Mouse (Mus musculus): Measurements from ENCODE around the gene Zfp1. TPM values are rescaled to one million over a fixed set of nuclear protein-coding genes. Genes with fewer than 3 reads are reported as not detected.

Zfp1 gene
- total and polyA plus RNA-seq, 2 experiments from 2014 or later, result 7.5 to 11.9 TPM

- H3K27ac ChIP-seq (ENCODE audit: low read depth), result peak overlapping the region; percentile 100
- 82% methylated on average over 13 of the region's 13 CpGs for WGBS
- ATAC-seq (ENCODE audit: insufficient read depth, low read depth) (no peak), DNase-seq (ENCODE audit: low spot score) (no peak)
- H3K4me1 ChIP-seq (ENCODE audit: control insufficient read depth, insufficient read depth), result peaks cover 31% of the 10 kb centered on the region
- 0 out of 2 replicates have a peak overlapping the region, but pooled peaks have one; percentile 68 for H3K9ac ChIP-seq (replicated peaks; ENCODE audit: low read depth, low read length)
- H3K36me3 ChIP-seq (replicated peaks; ENCODE audit: control insufficient read depth, insufficient read depth, low read length), result peaks cover 68% of the 10 kb centered on the region
- H3K27me3 ChIP-seq (ENCODE audit: control insufficient read depth, insufficient read depth, low read length), result no peaks in the 10 kb centered on the region
- TF ChIP-seq EP300 (IDR thresholded peaks at IDR 0.05; ENCODE audit: low read depth), result no peak
- peak; percentile 3; the same call in 1 of the 2 replicates for TF ChIP-seq CTCF (IDR thresholded peaks at IDR 0.05; ENCODE audit: low read depth)
- no peaks in the 10 kb centered on the region for H3K9me3 ChIP-seq (replicated peaks; ENCODE audit: control insufficient read depth, low read length)
- H3K4me2 ChIP-seq (ENCODE audit: low read depth, low read length), result no peak overlapping the region
- no peak overlapping the region for H3K4me3 ChIP-seq (ENCODE audit: low read depth, low read length)
Measured at GRCm38 (mm10) chr8:111715514-111715913, 72.3 kb downstream of the Zfp1 start.

DNA sequence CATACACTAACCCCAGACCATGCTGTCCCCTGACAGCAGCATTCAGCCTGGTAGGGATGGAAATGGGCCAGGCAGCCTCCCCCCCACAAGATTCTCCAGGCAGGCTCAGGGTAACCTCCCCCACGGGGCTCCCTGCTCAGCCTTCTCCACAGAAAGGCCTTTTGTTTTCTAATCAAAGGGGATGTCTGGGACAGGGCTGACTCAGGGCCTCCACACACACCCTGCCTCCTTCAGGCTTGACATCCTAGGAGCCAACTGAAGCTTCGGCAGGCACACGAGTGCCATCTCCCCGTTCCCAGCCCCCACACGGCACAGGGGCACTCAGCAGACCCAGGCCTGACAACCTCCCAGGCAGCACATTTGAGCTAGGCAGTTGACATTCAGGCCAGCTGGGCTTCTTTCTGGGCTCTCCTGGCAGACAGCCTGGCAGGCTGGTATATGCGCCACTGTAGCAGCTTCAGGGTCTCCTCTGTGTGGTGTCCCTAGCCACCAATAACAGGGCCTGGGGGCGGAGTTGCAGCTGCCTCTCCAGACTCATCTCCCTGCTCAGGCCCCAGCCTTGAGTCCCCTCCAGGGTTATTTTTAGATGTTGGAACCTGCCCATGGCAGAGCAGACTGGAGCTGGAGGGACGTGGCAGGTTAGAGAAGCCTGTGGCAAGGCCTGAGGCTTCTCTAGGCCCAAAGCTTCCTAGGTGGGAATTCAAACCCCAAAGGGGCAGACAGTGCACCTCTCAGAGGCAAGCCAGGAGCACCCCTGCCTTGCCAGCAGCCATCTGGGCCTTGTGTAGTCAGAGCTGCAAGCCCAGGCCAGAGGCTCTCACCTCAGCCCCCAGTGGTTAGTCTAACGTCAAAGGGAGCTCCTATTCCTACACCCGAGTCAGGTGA is 73.6 kb downstream of the Zfp1 start:
- Histone ChIP-seq H3K4me2 (ENCODE audit: low read depth, low read length) (peak overlapping the region; percentile 36), H3K9ac (replicated peaks; ENCODE audit: low read depth, low read length) (peak overlapping the region; percentile 68), H3K4me3 (ENCODE audit: low read depth, low read length) (no peak overlapping the region), H3K9me3 (replicated peaks; ENCODE audit: control insufficient read depth, low read length) (no peaks in the 10 kb centered on the region), H3K27me3 (ENCODE audit: control insufficient read depth, insufficient read depth, low read length) (no peaks in the 10 kb centered on the region), H3K36me3 (replicated peaks; ENCODE audit: control insufficient read depth, insufficient read depth, low read length) (peaks cover 62% of the 10 kb centered on the region), H3K27ac (ENCODE audit: low read depth) (peak overlapping the region; percentile 100), H3K4me1 (ENCODE audit: control insufficient read depth, insufficient read depth) (peaks cover 31% of the 10 kb centered on the region)
- WGBS, result 13% methylated on average over 10 of the region's 10 CpGs
- TF ChIP-seq EP300 (IDR thresholded peaks at IDR 0.05; ENCODE audit: low read depth), result peak; percentile 73
- peak; percentile 0; the same call in 1 of the 2 replicates for TF ChIP-seq CTCF (IDR thresholded peaks at IDR 0.05; ENCODE audit: low read depth)
- peak; percentile 93 for DNase-seq (ENCODE audit: low spot score)
- peak; percentile 90 for ATAC-seq (ENCODE audit: insufficient read depth, low read depth)

DNA sequence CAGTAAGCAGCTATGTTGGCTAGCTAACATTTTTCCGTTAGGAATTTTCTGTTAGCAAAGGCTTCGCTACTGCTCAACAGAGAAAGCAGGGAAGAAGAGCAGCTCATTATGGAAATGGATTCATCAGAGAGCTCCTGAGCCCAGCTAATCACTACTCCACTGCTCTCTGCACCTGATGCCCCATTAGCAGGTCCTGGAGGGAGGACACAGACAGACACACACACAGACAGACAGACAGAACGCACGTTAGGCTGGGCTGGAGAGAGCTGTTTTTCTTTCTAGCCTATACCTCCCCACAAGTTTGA is 74.2 kb downstream of the Zfp1 start:
- 20% methylated on average over 4 of the region's 4 CpGs for WGBS
- Histone ChIP-seq H3K9me3 (replicated peaks; ENCODE audit: control insufficient read depth, low read length) (no peaks in the 10 kb centered on the region), H3K36me3 (replicated peaks; ENCODE audit: control insufficient read depth, insufficient read depth, low read length) (peaks cover 56% of the 10 kb centered on the region), H3K27ac (ENCODE audit: low read depth) (peak overlapping the region; percentile 100), H3K9ac (replicated peaks; ENCODE audit: low read depth, low read length) (peak overlapping the region; percentile 68), H3K4me3 (ENCODE audit: low read depth, low read length) (no peak overlapping the region), H3K27me3 (ENCODE audit: control insufficient read depth, insufficient read depth, low read length) (no peaks in the 10 kb centered on the region), H3K4me2 (ENCODE audit: low read depth, low read length) (peak overlapping the region; percentile 36), H3K4me1 (ENCODE audit: control insufficient read depth, insufficient read depth) (peaks cover 31% of the 10 kb centered on the region)
- no peak for TF ChIP-seq CTCF (IDR thresholded peaks at IDR 0.05; ENCODE audit: low read depth)
- TF ChIP-seq EP300 (IDR thresholded peaks at IDR 0.05; ENCODE audit: low read depth), result no peak
- ATAC-seq (ENCODE audit: insufficient read depth, low read depth) (no peak), DNase-seq (ENCODE audit: low spot score) (no peak)

DNA sequence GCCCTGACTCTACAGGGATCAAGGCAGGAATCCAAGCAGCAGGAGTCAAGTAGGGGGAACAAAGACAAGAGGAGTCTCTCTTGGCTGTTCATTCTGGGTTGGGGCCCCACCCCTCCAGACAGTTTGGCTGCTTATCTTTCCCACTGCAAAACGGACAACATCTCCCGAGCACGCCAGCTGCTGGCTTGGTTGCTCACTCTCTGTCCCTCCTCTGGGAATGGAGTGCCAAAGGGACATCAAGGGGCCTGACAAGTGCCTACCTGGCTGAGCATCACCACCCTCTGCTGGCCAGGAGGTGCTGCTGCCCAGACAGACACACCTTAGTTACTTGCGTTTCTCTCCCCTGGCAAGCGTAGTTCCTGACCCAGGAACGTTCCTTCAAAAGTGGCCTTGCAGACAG is 74.7 kb downstream of the Zfp1 start:
- Histone ChIP-seq H3K27ac (ENCODE audit: low read depth) (peak overlapping the region; percentile 100), H3K4me1 (ENCODE audit: control insufficient read depth, insufficient read depth) (peaks cover 31% of the 10 kb centered on the region), H3K9ac (replicated peaks; ENCODE audit: low read depth, low read length) (peak overlapping the region; percentile 68), H3K4me3 (ENCODE audit: low read depth, low read length) (no peak overlapping the region), H3K9me3 (replicated peaks; ENCODE audit: control insufficient read depth, low read length) (no peaks in the 10 kb centered on the region), H3K36me3 (replicated peaks; ENCODE audit: control insufficient read depth, insufficient read depth, low read length) (peaks cover 52% of the 10 kb centered on the region), H3K4me2 (ENCODE audit: low read depth, low read length) (peak overlapping the region; percentile 36; the same call in 1 of the 2 replicates), H3K27me3 (ENCODE audit: control insufficient read depth, insufficient read depth, low read length) (no peaks in the 10 kb centered on the region)
- WGBS, result 24% methylated on average over 6 of the region's 6 CpGs
- ATAC-seq (ENCODE audit: insufficient read depth, low read depth) (0 out of 2 replicates have a peak, but pooled peaks have one; percentile 1), DNase-seq (ENCODE audit: low spot score) (no peak)
- TF ChIP-seq CTCF (IDR thresholded peaks at IDR 0.05; ENCODE audit: low read depth) (peak; percentile 48), EP300 (IDR thresholded peaks at IDR 0.05; ENCODE audit: low read depth) (no peak)

- no peak for TF ChIP-seq CTCF (IDR thresholded peaks at IDR 0.05; ENCODE audit: low read depth)
- TF ChIP-seq EP300 (IDR thresholded peaks at IDR 0.05; ENCODE audit: low read depth), result no peak
- peaks cover 33% of the 10 kb centered on the region for H3K4me1 ChIP-seq (ENCODE audit: control insufficient read depth, insufficient read depth)
- H3K4me2 ChIP-seq (ENCODE audit: low read depth, low read length), result no peak overlapping the region
- H3K9me3 ChIP-seq (replicated peaks; ENCODE audit: control insufficient read depth, low read length), result no peaks in the 10 kb centered on the region
- no peaks in the 10 kb centered on the region for H3K27me3 ChIP-seq (ENCODE audit: control insufficient read depth, insufficient read depth, low read length)
- peaks cover 42% of the 10 kb centered on the region for H3K36me3 ChIP-seq (replicated peaks; ENCODE audit: control insufficient read depth, insufficient read depth, low read length)
- peak overlapping the region; percentile 100; the same call in 1 of the 2 replicates for H3K27ac ChIP-seq (ENCODE audit: low read depth)
- 43% methylated on average over 5 of the region's 5 CpGs for WGBS
- no peak overlapping the region for H3K9ac ChIP-seq (replicated peaks; ENCODE audit: low read depth, low read length)
- no peak overlapping the region for H3K4me3 ChIP-seq (ENCODE audit: low read depth, low read length)
- ATAC-seq (ENCODE audit: insufficient read depth, low read depth) (no peak), DNase-seq (ENCODE audit: low spot score) (no peak)
Measured at GRCm38 (mm10) chr8:111718937-111719336, 75.7 kb downstream of the Zfp1 start.

Data from heart, postnatal 0 days (tissue).